Mouse (Mus musculus): ENCODE data around the gene Stxbp2.
A peak's percentile ranks its signal among the peaks of the same experiment; 100 is the strongest.

- TF ChIP-seq CTCF (IDR thresholded peaks at IDR 0.05; ENCODE audit: borderline replicate concordance, insufficient read depth, low read length) (no peak), POLR2A (IDR thresholded peaks at IDR 0.05; ENCODE audit: low read depth, low read length) (peak; percentile 50)
These were observed 9.4 kb upstream of the Stxbp2 start, which contains the start of the genes Xab2 and Pet100 for GRCm38 (mm10) chr8:3621199-3621970.

Measured in embryonic fibroblast, embryonic 13.5 days (primary cell).